Mouse (Mus musculus) heart, adult 8-10 months (tissue): ENCODE results near the gene B3gnt6. TPM values are rescaled to one million over a fixed set of nuclear protein-coding genes. Genes with fewer than 3 reads are reported as not detected.

Source experiments
- DNase-seq: peaks from one replicate; pipeline ENCODE4 v3.0.0; 2022; ENCODE audit warnings: low spot score
- total RNA-seq, 4 experiments: library from RNA; stranded (reverse); gene quantifications; 2 replicates each; pipeline ENCODE4 v1.2.4; 2022

The B3gnt6 gene
- total RNA-seq, 4 experiments from 2014 or later, result not detected

- no peak for DNase-seq
Measured at GRCm38 (mm10) chr7:98177566-98177928, 21.7 kb downstream of the B3gnt6 start.

GRCm38 (mm10) chr7:98177071-98177485, 22.2 kb downstream of the B3gnt6 start:
- no peak for DNase-seq

- no peak for DNase-seq
Measured at GRCm38 (mm10) chr7:98176322-98177070, 22.8 kb downstream of the B3gnt6 start.

GRCm38 (mm10) chr7:98174883-98175755, 24.2 kb downstream of the B3gnt6 start:
- no peak for DNase-seq

- DNase-seq, result no peak
Measured at GRCm38 (mm10) chr7:98173408-98173807, 25.9 kb downstream of the B3gnt6 start.

- DNase-seq, result no peak
Measured at GRCm38 (mm10) chr7:98172661-98173060, 26.6 kb downstream of the B3gnt6 start.

- DNase-seq, result peak; percentile 66
Measured at GRCm38 (mm10) chr7:98171141-98172073, 27.9 kb downstream of the B3gnt6 start.

- DNase-seq, result no peak
Measured at GRCm38 (mm10) chr7:98164999-98165528, 34.2 kb downstream of the B3gnt6 start.

- no peak for DNase-seq
Measured at GRCm38 (mm10) chr7:98164382-98164998, 34.8 kb downstream of the B3gnt6 start.

- no peak for DNase-seq
Measured at GRCm38 (mm10) chr7:98163700-98164099, 35.6 kb downstream of the B3gnt6 start.

- DNase-seq, result no peak
Measured at GRCm38 (mm10) chr7:98162239-98162638, 37.0 kb downstream of the B3gnt6 start.

- no peak for DNase-seq
Measured at GRCm38 (mm10) chr7:98160041-98160740, 39.1 kb downstream of the B3gnt6 start.

GRCm38 (mm10) chr7:98158481-98158880, 40.8 kb downstream of the B3gnt6 start:
- no peak for DNase-seq

GRCm38 (mm10) chr7:98157636-98158332, 41.5 kb downstream of the B3gnt6 start:
- no peak for DNase-seq

GRCm38 (mm10) chr7:98156280-98156665, 43.0 kb downstream of the B3gnt6 start:
- DNase-seq, result no peak

GRCm38 (mm10) chr7:98155546-98156279, 43.6 kb downstream of the B3gnt6 start:
- peak; percentile 48 for DNase-seq

GRCm38 (mm10) chr7:98153892-98154291, 45.4 kb downstream of the B3gnt6 start:
- no peak for DNase-seq

- no peak for DNase-seq
Measured at GRCm38 (mm10) chr7:98153345-98153744, 45.9 kb downstream of the B3gnt6 start.

- DNase-seq, result no peak
Measured at GRCm38 (mm10) chr7:98152400-98152799, 46.9 kb downstream of the B3gnt6 start.
